Mouse (Mus musculus) layer of hippocampus, postnatal 36 days (tissue): ENCODE measurements at regions not wholly inside any gene's neighbourhood (a gene's known extent, or its start where the extent isn't known, plus 50 kb on each side); places are given as distances from the start of the nearest gene placed in this dataset.

Experiments
- DNase-seq, 2 experiments: peaks; one replicate each; pipeline ENCODE4 v3.0.0; 2022

DNA sequence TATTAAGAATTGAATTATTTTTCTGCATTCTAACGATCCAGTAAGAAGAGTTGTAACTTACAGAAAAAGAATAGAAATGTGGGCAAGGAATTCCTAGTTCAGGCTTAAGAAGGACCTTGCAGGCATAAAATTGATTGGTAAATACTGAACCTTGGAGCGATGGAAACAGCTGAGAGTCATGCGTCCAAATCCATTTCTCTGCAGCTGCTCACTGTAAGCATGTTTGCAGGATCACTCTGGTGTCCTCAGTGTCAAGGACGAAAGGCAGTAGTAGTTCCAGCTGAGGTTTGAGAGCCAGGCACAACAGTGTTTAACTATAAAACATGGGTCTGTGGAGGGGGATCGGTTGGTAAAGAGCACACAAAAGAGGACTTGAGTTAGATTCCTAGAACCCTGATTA is 89.1 kb upstream of the Rgma start:
- DNase-seq = no peak

DNA sequence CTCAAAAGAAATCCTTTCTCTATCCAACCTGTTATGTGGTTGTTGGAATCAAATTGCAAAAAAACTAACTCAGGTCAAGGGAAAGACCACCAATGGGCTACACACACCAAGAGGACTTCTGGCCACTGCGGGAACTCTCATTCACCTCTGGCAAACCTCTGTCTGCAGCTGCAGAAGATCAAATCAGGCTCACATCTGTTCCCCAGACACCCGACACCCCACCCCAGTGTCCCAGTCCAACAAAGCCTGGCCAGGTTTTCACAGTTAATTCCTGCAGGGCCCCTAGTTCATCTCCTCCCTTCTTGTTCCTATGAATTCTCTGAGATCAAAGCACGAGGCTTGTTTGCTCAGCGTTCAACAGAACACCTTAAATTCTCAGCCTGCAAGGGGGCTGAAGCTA is 82.0 kb upstream of the Rgma start:
- DNase-seq = no peak

DNA sequence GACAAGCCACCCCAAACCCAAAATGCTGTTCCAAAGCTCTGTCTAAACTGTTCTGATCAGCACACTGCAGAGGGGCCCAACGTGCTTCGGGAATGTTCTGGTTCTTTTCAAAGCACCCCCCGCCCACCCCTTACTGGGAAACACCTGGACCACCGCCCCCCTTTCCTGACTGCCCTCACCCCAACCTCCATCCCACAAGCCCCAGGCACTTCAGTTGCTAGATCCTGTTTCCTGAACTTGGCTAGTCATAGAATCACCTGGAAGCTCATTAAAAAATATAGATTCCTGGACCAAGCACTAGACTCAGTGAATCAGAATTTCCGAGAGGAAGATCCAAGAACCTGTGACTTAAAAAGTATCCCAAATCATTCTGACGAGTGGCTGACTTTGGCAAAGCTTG is 80.9 kb upstream of the Rgma start:
- DNase-seq = no peak

DNA sequence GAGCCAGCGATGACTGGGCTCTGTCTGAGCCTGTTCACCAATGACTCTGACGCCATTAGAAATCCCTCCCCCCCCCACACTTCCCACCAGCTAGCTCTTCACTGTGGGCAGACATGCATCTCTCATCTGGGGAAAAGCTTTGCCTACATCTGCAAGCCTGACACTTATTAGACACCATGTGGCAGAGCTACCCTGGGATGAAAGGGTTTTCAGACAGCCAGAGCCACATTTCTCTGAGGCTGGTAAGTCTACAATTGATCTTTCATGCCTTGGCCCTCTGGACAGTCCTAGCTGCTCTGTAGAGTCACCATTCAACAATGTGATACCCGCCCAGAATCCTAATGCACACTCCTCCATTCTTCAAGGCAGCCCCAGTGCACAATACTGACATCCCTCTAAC is 72.8 kb upstream of the Rgma start:
- no peak for DNase-seq

DNA sequence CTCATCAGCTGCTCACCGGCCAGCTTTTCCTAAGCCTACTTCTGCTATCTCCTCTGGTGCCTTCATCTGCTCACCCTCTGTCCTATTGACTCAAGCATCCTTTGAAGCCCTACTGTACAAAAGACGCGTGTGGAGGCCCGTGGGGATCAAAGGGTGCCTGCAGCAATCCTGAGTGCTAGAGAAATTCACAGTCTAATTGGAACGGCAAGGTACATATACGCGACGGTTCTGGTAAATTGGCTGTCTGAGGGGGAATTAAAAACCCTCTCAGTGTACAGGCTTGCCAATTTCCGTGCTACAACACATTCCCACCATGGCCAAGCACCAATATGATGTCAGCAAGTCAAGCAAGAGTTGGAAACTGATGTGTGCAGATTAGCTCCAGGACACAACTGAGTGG is 71.5 kb upstream of the Rgma start:
- DNase-seq = no peak

DNA sequence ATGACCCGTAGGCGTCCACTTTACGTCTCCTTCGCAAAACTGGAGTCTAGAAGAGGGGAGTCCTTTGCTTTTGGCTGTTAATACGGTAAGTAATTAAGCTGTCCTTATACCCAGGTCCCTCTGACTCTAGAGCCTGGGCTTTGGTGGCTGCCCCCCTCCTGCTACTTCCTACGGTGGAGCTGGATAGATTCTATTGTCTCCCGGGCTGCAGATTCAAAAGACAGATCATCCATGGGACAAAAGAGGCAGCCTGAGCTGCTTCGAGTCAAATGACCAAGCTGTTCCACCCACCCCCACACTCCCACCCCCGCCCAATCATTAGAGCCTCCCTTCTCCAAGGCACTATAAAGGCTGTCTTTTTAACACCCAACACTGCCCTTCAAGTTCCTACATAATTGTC is 70.5 kb upstream of the Rgma start:
- DNase-seq = no peak

DNA sequence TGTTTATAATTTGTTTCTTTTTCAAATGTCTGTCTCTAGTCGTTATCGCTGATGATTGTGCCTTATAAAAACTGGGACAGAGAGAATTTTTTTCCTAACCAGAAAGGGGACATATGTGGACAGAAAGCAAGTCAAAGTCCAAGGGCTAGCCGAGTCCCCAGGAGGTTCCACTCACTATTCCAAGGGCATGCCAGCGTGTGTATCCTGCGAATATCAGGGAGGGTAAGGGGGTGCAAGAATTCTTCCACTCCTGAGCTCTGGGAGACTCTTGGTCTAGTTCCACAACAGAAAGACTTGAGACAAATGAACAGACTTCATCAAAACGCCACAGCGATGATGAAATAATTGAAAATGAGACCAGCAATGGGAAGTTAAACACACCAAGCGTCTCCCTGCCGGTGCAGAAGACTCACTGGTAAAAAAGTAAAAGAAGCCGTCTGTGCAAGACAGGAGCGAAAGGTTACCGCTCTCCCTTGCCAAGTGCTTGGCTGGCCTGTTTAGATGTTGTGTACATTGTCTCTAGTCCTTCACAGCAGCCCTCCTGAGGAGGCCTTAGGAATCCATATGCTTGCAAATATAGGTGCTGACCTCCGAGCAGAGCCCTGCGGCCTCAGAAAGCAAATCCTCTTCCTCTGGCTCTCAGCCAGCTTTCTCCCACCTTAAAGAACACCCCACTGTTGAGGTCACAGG is 69.9 kb upstream of the Rgma start:
- DNase-seq = no peak

DNA sequence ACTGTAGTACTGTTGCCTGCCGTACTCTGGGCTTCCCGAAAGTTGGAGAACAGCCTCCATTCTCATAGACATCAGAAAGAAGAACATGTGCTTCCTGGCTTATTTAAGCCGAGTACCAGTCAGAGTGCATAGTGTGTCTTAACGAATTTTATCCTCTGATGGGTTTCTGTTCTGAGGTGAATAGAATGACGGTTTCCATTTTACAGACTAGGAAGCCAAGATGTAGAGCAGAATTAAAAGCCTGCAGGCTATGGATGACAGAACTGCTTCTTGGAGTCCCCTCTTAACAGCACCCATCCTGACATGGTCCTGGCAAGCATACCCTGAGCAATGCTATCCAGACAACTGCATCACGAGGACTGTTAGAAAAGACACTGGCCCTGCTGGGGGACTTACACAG is 69.0 kb upstream of the Rgma start:
- DNase-seq = no peak

DNA sequence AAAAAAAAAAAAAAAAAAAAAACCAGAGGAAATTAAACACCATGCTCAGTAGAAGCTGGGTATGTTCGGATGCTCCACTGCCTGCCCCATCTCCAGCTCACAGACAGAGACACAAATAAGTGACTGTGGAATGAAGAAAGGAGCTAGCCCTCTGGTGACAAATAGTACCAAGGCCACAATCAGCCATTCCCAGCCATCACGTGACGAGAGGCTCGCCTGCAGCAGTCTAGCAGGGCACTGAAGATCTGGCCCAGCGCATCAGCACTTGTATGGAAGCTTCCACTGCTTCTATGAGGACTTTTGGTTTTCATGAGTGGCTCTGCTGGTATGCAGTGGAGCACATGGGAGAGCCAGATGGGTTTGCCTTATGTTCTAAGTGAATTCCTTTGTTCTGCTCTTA is 68.6 kb upstream of the Rgma start:
- no peak for DNase-seq

DNA sequence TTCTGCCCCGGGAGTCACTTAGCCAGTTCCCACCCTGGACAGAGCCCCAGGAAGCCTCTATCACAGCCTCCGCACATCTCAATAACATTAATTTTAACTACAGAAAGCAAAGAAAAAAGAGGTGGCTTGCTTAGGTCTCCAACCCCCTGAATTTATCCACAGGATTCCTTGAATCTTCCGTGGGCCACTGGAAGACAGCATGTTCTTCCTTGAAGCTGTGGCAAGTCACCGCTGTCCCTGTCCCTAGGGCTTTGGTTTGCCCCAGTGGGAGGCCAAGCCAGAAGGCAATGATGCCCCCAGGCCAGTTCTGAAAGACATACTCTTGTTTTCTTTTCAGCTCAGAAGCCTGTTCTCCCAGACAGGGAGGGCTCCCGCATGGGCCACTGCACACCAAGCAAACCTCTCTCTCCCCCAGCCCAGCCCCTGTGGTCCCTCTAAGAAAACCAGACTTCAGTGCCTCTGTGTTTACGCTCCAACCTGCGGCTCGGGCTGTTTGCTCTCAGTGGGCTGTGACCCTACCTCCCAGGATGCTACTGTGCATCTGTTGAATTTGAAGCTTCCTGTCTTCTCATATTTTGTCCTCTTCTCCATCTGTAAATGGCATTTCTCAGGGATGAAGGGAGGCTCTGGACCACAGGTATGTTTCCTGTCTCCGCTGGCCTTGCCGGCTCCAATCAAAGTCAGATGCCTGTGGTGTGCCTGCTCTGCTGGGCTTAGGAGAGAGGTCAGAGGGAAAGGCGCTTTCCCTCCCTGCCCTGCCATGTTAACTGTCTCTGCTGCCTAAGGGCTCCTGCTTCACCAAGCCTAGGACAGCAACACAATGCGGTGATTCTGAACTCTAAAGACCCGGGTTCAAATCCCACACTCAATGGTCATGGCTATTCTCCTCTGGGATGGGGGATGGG is 67.5 kb upstream of the Rgma start:
- DNase-seq = no peak

DNA sequence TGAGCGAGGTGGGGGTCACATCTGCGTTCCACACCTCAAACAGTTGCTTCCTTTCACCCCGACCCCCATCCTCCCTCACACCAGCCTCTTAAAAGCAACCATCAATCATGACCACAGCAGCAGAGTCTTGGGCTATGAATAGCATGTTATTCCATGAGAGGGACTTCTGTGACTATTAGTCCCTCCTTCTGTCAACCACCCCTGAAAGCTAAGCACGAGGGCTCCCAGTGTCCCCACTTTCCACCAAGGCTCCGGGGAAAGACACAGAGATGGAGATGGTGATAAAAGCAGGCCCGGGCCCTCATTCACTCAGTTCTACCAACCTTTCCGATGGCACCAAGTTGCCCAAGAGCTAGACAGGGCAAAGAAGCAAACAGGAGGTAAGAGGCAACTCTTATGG is 66.3 kb upstream of the Rgma start:
- no peak for DNase-seq

DNA sequence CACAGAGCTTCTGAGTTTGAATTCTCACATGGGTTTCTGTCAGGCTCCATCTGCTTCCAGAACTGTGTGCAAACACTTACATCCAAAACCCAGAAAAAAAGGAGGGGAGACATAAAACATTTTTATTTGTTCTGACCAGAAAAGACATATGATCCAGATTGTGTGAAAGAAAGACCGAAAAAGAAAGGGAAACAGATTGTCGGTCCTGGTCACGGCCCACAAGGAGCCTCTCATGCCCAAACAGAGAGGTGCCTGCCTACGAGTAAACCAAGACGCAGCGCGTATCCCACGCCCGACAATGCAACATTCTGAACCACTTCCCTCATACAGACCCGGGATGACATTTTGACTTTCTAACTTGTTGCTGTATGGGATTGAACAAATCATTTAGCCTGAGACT is 65.3 kb upstream of the Rgma start:
- no peak for DNase-seq

DNA sequence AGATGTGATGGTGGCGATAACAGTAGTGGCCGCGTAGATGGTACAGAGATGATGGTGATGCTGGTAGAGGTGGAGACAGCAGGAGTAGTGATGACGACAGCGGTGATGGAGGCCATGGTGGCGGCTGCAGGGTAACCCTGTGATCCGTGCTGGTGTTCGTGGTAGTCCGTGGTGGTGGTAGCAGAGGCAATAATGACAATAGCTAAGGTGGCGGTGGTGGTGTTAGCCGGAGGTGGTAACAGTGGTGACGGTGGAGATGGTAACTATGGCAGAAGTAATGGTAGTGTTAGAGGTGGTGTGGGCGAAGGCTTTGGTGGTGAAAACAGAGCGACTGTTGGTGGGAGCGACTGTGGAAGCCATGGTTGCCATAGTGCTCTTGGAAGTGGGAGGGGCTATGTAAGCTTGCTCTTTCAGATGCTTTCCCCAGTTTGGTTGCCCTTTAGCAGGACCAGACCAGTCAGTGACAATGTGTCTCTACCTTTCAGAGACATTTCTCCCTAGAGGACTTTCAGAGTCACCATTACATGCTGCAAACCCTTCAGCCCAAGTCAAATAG is 64.7 kb upstream of the Rgma start:
- DNase-seq = no peak

DNA sequence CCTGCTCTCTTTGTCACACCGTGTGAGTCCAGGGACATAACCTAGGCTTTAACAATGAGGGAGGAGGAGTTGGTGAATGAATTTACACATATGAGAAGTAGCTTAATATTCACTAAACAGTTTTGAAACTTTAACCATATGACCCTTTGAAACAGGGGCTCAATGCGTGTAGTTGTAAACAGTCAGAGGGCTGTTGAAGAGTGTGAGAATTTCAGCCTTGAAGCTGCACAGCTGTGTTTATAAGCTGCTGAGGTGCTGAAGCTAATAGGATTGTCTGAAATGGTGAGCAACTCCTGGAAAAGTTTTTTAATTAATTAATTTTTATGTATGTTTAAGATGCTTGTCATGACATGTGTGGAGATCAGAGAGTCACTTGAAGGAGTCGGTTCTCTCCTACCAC is 59.8 kb upstream of the Rgma start:
- no peak for DNase-seq

DNA sequence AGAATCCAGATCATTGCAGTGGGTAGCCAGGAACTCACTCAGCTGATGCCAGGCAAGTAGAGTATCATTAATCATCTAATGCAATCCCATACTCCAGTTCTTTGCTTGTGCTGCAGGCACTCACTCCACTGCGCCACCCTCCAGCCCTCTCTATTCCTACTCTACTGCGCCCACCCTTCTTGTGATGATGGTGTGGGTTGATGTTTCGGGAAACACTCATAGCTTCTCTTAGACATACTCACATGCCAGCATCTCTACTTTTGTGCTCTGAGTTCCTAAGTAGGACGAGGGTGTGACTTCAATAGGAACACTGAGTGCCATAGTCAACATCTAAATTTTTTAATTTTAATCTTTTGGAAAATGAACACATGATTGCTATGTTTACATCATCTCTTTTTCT is 57.7 kb upstream of the Rgma start:
- DNase-seq = no peak

DNA sequence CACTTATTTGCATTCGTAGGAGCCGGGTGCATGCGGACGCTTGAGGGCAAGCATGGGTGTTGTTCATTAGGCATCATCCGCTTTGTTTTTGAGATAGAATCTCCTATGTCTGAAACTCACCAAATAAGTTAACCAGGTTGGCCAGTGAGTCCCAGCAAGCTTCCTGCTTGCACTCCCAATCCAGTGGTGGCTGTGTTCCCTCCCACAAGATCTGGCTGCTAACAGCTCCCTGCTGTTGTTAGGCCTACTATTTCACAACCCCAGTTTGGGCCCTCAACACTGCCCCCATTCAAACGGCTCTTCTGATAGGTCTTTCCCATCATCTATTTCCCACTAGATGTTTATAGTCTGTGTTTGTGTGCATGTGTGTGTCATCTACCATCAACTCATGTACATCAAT is 56.3 kb upstream of the Rgma start:
- no peak for DNase-seq

DNA sequence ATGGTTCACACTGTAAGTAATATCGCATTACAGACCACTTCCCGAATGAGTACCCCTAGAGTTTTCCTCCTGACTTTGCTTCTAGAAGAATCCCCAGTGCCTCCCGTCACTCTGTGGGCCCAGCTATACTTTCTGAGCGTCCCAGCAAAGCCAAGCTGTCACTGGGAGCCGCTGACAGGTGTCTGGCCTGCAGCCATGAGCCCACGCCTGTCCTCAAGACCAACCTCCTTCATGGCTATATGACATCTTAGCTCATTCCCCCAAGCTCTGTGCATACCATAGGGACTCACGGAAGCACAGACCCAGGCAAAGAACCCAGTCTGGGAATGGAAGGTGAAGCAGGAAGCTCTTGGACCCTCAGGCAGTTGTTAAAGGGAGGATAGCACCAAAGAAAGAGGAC is 55.3 kb upstream of the Rgma start:
- DNase-seq = no peak

DNA sequence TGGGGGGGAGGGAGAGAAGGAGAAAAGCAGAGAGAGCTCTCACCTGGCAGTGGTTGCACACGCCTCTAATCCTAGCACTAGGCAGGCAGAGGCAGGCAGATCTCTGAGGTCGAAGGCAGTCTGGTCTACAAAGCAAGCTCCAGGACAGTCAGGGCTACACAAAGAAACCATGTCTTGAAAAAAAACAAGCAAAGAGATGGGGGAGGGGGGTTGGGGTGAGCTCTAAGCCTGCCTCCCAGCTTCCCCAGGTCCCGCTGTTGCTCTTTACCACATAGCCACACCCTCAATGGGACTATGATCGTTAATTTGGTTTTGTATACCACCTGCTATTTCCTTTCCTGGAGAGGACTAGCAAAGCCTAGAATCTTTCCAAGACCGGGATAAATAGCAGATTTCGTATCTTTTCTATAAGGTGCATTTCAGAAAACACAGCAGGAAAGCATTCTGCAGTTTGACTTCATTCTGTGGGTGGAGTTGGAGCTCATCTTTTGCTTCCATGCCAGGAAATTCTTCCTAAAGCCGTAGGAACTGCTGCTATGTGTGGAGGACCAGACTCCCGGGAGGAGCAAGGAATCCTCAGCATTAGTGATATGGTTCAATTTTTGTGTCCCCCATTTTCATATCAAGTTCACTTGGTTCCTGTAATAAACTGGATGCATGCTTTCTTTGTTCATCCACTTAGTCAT is 52.7 kb upstream of the Rgma start:
- DNase-seq = no peak

DNA sequence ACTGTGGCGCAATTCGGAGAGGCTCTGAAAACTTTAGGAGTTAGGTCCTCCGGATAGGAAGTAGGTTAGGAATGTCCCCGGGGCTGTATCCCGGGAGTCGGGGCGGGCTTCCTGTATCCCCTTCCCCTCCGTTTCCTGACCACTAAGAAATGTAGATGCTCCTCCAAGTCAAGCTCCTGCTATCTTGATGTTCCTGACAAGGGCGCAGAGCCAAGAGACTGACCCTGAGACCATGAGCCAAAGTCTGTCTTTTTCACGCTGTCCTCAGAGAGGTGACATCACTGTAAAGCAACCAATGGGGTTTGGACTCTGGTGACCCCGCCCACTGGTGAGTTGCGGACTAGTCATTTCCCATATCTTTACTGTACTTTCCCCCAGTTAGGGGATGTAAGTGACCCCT is 51.8 kb upstream of the Rgma start:
- DNase-seq = no peak

DNA sequence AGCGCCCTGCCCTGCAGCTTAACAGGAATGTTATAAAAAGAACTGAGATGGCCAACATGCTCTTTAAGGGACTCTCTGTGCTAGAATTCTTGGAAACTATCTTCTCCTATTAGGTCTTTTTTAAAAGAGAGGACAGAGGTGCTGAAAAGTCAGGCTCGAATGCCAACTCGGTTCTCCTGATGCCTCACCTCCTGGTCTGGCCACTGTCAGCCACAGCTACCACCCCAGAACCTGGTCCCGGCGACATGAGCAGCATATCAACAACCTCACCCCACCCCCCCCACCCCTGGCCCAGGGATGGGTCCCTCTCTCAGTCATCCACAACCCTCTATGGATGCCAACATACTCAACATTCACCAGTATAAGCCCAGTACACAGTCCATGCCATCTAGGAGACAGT is 49.8 kb upstream of the Rgma start:
- no peak for DNase-seq
